Mouse (Mus musculus) liver, adult 10 weeks (tissue): Measurements from ENCODE around the gene Usp33. TPM values are rescaled to one million over a fixed set of nuclear protein-coding genes. Genes with fewer than 3 reads are reported as not detected.

Experiments used
- polyA plus RNA-seq: library from polyadenylated mRNA; stranded (reverse); fragments of 350-450 nt; fragmentation: Illumina TruSeq; extraction: RNeasy Lipid Tissue Mini Kit (QIAGEN cat#74804); gene quantifications from one replicate; pipeline ENCODE4 v1.2.3, GENCODE M21; 2014; ENCODE audit warnings: low read depth, low replicate concordance

Usp33 gene
- 49.9 TPM for polyA plus RNA-seq

GRCm38 (mm10) chr3:152345732-152346632 is at the start of gene Usp33:
Gene Usp33 (plus strand): TSS chr3:152346478.

DNA sequence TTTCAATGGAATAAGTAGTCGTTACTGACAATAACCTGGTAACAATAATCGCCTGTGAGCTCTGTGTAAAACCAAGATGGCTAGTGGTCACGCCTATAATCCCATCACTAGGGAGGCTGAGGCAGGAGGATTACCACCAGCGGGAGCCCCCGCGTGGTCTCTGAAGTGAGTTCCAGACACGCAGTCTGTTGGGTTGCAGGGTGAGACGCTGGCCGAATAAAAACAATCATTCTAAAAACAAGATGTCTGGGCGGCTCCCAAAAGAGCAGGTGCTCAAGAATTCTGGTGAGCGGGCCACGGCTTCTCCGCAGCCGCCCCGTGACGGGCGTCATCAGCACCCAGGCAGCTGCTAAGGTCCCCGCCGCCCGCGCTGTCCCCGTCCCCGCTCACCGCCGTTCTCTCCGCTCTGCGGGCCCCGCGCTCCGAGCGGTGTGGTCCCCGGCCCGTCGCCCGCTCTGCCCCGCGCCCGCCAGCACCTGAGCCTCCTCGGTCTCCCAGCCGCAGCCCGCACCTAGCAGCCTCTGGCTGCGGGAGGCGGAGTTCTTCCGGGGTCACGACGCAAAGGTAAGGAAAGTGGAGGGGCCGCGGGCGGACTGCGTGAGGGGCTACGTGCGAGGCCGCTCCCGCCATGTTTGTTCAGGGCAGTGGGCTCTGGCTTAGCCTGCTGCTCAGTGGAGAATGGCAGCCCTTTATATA is 6.3 kb upstream of the Usp33 start, which contains the start of gene Miga1:
Gene Miga1, minus strand, starts transcription at position 546 of the 696 bp plus-strand sequence.

GRCm38 (mm10) chr3:152395350-152396277 is 49.3 kb downstream of the Usp33 start, which contains the start of gene Zzz3:
Gene Zzz3 (plus strand): TSS chr3:152395473.

Other genes with a start within 250 kb of the Usp33 start
- 1.2 TPM for gene Gipc2, start 180.2 kb upstream of the Usp33 start, polyA plus RNA-seq
- 70.2 TPM for gene Dnajb4, start 136.2 kb upstream of the Usp33 start, polyA plus RNA-seq
- 41.2 TPM for gene Fubp1, start 136.1 kb upstream of the Usp33 start, polyA plus RNA-seq
- gene Nexn, start 80.1 kb upstream of the Usp33 start, polyA plus RNA-seq: 5.3 TPM
- 2.4 TPM for gene Miga1, start 6.1 kb upstream of the Usp33 start, polyA plus RNA-seq
- gene Zzz3, start 49.0 kb downstream of the Usp33 start, polyA plus RNA-seq: 21.9 TPM